Mouse (Mus musculus): Measurements from ENCODE around the gene Cnga3. TPM values are rescaled to one million over a fixed set of nuclear protein-coding genes. Genes with fewer than 3 reads are reported as not detected.

The Cnga3 gene
- 0.11 TPM in 1 of 2 replicates, not detected in the other for polyA plus RNA-seq (2012; rRNA removed)
- not detected in 2 replicates for polyA plus RNA-seq (2014; fragmentation: Nextera tagmentation; extraction: Ambion mirVana)

DNA sequence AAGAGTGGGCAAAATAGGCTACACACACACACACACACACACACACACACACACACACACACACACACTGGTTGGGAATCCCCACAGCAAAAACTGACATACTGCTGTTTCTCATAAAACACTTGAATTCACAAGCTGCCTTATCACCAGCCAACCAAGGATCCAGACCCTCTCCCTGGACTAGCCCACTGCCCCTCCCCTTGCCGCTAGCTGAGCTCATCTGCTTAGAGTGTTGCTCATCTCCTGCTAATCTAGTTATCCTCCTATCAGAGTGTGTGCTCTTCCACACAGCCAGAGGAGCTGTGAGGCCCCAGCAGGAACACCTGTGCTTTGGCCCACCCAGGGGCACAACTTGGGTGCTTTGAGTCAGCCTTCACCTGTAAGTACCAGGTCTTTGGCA is at the start of gene Cnga3:
Gene Cnga3 (plus strand): TSS at position 291 of the 400 bp plus-strand sequence.
- Histone ChIP-seq H3K27me3 (ENCODE audit: control insufficient read depth, insufficient read depth, low read length) (no peaks in the 10 kb centered on the region), H3K36me3 (ENCODE audit: control insufficient read depth, insufficient read depth, low read length) (no peaks in the 10 kb centered on the region), H3K4me3 (replicated peaks; ENCODE audit: low read length) (no peak within 1 kb of the TSS), H3K27ac (replicated peaks; ENCODE audit: low read depth, low read length) (no peak within 1 kb of the TSS), H3K4me2 (replicated peaks; ENCODE audit: low read depth, low read length, severe bottlenecking) (no peak within 1 kb of the TSS), H3K9ac (ENCODE audit: low read depth, low read length, severe bottlenecking) (no peak within 1 kb of the TSS), H3K9me3 (ENCODE audit: control insufficient read depth, low read length) (no peaks in the 10 kb centered on the region), H3K4me1 (ENCODE audit: control insufficient read depth, insufficient read depth, low read length) (no peaks in the 10 kb centered on the region)
- no peak for DNase-seq (ENCODE audit: low spot score)
- TF ChIP-seq POLR2A (IDR thresholded peaks at IDR 0.05; ENCODE audit: borderline replicate concordance, extremely low read depth, insufficient read depth, insufficient read length) = no peak
- 67% methylated on average over 1 of the region's 1 CpGs for WGBS
- no peak for ATAC-seq (ENCODE audit: low FRiP score, low read depth)

DNA sequence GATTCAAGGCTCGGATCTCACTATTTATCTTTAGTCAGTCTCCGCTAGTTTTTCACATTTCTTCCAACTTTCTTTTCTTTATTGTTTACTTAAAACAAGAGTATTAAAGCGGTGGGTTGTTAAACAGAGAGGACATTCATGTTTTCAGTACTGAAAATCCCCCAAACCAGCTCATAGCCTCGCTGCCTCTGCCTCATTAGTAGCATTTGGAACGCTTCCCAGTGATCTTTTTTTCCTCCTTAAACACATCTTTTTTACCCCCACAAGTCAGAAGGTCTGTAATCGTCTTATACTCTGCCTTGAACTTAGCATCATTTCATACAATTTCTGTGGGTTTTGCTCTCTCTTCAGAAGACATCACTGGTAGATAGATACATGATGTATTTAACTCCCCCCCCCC is 48.2 kb upstream of the Cnga3 start:
- no peak overlapping the region for H3K27ac ChIP-seq (replicated peaks; ENCODE audit: low read depth, low read length)
- H3K36me3 ChIP-seq (ENCODE audit: control insufficient read depth, insufficient read depth, low read length) = no peaks in the 10 kb centered on the region
- no peak overlapping the region for H3K9ac ChIP-seq (ENCODE audit: low read depth, low read length, severe bottlenecking)
- H3K27me3 ChIP-seq (ENCODE audit: control insufficient read depth, insufficient read depth, low read length) = no peaks in the 10 kb centered on the region
- H3K9me3 ChIP-seq (ENCODE audit: control insufficient read depth, low read length) = no peaks in the 10 kb centered on the region
- TF ChIP-seq POLR2A (IDR thresholded peaks at IDR 0.05; ENCODE audit: borderline replicate concordance, extremely low read depth, insufficient read depth, insufficient read length) = no peak
- ATAC-seq (ENCODE audit: low FRiP score, low read depth) (no peak), DNase-seq (ENCODE audit: low spot score) (peak; percentile 39)
- H3K4me2 ChIP-seq (replicated peaks; ENCODE audit: low read depth, low read length, severe bottlenecking) = no peak overlapping the region
- H3K4me3 ChIP-seq (replicated peaks; ENCODE audit: low read length) = no peak overlapping the region
- 44% methylated on average over 6 of the region's 6 CpGs for WGBS
- no peaks in the 10 kb centered on the region for H3K4me1 ChIP-seq (ENCODE audit: control insufficient read depth, insufficient read depth, low read length)

- Histone ChIP-seq H3K27me3 (ENCODE audit: control insufficient read depth, insufficient read depth, low read length) (no peaks in the 10 kb centered on the region), H3K9me3 (ENCODE audit: control insufficient read depth, low read length) (no peaks in the 10 kb centered on the region), H3K9ac (ENCODE audit: low read depth, low read length, severe bottlenecking) (no peak overlapping the region), H3K4me1 (ENCODE audit: control insufficient read depth, insufficient read depth, low read length) (no peaks in the 10 kb centered on the region), H3K27ac (replicated peaks; ENCODE audit: low read depth, low read length) (no peak overlapping the region), H3K4me2 (replicated peaks; ENCODE audit: low read depth, low read length, severe bottlenecking) (no peak overlapping the region), H3K36me3 (ENCODE audit: control insufficient read depth, insufficient read depth, low read length) (no peaks in the 10 kb centered on the region), H3K4me3 (replicated peaks; ENCODE audit: low read length) (no peak overlapping the region)
- DNase-seq (ENCODE audit: low spot score) (peak; percentile 47), ATAC-seq (ENCODE audit: low FRiP score, low read depth) (peak; percentile 62; the same call in 1 of the 2 replicates)
- WGBS = 77% methylated on average over 7 of the region's 7 CpGs
- no peak for TF ChIP-seq POLR2A (IDR thresholded peaks at IDR 0.05; ENCODE audit: borderline replicate concordance, extremely low read depth, insufficient read depth, insufficient read length)
Observed at GRCm38 (mm10) chr1:37167918-37168317, 46.3 kb upstream of the Cnga3 start.

DNA sequence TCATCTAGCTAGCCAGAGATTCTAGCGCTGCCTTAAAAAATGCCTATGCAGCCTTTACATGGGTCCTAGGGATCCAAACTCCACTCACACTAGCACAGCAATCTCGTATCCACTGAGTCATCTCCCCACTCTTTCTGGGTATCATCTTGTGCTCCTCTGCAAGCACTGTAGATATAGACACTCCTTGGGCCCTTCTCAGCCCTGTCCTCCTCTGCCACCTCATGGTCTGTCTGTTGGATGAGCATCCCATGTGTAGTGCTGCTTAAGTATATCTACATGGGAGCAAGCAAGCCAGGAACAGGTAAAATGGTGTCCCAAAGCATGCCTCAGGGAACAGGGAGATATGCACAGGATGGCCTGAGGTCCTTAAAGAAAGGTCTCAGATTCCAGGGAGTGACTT is 36.4 kb upstream of the Cnga3 start:
- H3K9me3 ChIP-seq (ENCODE audit: control insufficient read depth, low read length) = no peaks in the 10 kb centered on the region
- no peaks in the 10 kb centered on the region for H3K27me3 ChIP-seq (ENCODE audit: control insufficient read depth, insufficient read depth, low read length)
- TF ChIP-seq POLR2A (IDR thresholded peaks at IDR 0.05; ENCODE audit: borderline replicate concordance, extremely low read depth, insufficient read depth, insufficient read length) = no peak
- H3K9ac ChIP-seq (ENCODE audit: low read depth, low read length, severe bottlenecking) = no peak overlapping the region
- no peak overlapping the region for H3K27ac ChIP-seq (replicated peaks; ENCODE audit: low read depth, low read length)
- WGBS = 90% methylated on average over 2 of the region's 2 CpGs
- no peak for ATAC-seq (ENCODE audit: low FRiP score, low read depth)
- DNase-seq (ENCODE audit: low spot score) = no peak
- no peak overlapping the region for H3K4me2 ChIP-seq (replicated peaks; ENCODE audit: low read depth, low read length, severe bottlenecking)
- H3K4me1 ChIP-seq (ENCODE audit: control insufficient read depth, insufficient read depth, low read length) = no peaks in the 10 kb centered on the region
- H3K4me3 ChIP-seq (replicated peaks; ENCODE audit: low read length) = no peak overlapping the region
- H3K36me3 ChIP-seq (ENCODE audit: control insufficient read depth, insufficient read depth, low read length) = no peaks in the 10 kb centered on the region

GRCm38 (mm10) chr1:37179852-37180251 is 34.4 kb upstream of the Cnga3 start:
- ATAC-seq (ENCODE audit: low FRiP score, low read depth) = no peak
- H3K9ac ChIP-seq (ENCODE audit: low read depth, low read length, severe bottlenecking) = no peak overlapping the region

DNA sequence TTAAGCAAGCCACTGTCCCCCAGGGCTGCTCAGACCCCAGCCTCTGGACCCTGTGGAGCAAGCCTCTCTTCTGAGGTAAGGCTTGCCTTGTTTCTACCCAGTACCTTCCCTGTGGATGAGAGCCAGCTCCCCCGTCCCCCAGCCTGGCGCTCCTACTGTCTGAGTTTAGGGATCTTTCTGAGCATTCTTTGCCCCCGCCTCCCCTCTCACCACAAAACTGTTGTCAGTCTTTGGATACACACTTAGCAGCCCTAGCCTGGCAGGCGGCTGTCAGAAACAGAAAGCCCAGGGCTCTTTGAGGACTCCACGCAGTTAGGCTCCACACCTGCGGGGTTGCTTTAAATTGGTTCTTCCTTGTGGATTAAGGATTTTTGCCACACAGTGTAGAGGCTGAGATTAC is 27.2 kb upstream of the Cnga3 start:
- TF ChIP-seq POLR2A (IDR thresholded peaks at IDR 0.05; ENCODE audit: borderline replicate concordance, extremely low read depth, insufficient read depth, insufficient read length) = no peak
- H3K27ac ChIP-seq (replicated peaks; ENCODE audit: low read depth, low read length) = no peak overlapping the region
- H3K9me3 ChIP-seq (ENCODE audit: control insufficient read depth, low read length) = no peaks in the 10 kb centered on the region
- H3K27me3 ChIP-seq (ENCODE audit: control insufficient read depth, insufficient read depth, low read length) = no peaks in the 10 kb centered on the region
- H3K9ac ChIP-seq (ENCODE audit: low read depth, low read length, severe bottlenecking) = no peak overlapping the region
- no peaks in the 10 kb centered on the region for H3K36me3 ChIP-seq (ENCODE audit: control insufficient read depth, insufficient read depth, low read length)
- H3K4me1 ChIP-seq (ENCODE audit: control insufficient read depth, insufficient read depth, low read length) = peaks cover 9% of the 10 kb centered on the region; the same call in 1 of the 2 replicates
- 62% methylated on average over 6 of the region's 6 CpGs for WGBS
- no peak overlapping the region for H3K4me2 ChIP-seq (replicated peaks; ENCODE audit: low read depth, low read length, severe bottlenecking)
- no peak for DNase-seq (ENCODE audit: low spot score)
- no peak overlapping the region for H3K4me3 ChIP-seq (replicated peaks; ENCODE audit: low read length)
- no peak for ATAC-seq (ENCODE audit: low FRiP score, low read depth)

More at GRCm38 (mm10) chr1:37179852-37180251, 34.4 kb upstream of the Cnga3 start:
- no peak overlapping the region for H3K27ac ChIP-seq (replicated peaks; ENCODE audit: low read depth, low read length)
- no peaks in the 10 kb centered on the region for H3K4me1 ChIP-seq (ENCODE audit: control insufficient read depth, insufficient read depth, low read length)
- DNase-seq (ENCODE audit: low spot score) = no peak
- WGBS = 64% methylated on average over 5 of the region's 5 CpGs
- no peak overlapping the region for H3K4me2 ChIP-seq (replicated peaks; ENCODE audit: low read depth, low read length, severe bottlenecking)
- TF ChIP-seq POLR2A (IDR thresholded peaks at IDR 0.05; ENCODE audit: borderline replicate concordance, extremely low read depth, insufficient read depth, insufficient read length) = no peak
- H3K36me3 ChIP-seq (ENCODE audit: control insufficient read depth, insufficient read depth, low read length) = no peaks in the 10 kb centered on the region
- no peak overlapping the region for H3K4me3 ChIP-seq (replicated peaks; ENCODE audit: low read length)
- no peaks in the 10 kb centered on the region for H3K27me3 ChIP-seq (ENCODE audit: control insufficient read depth, insufficient read depth, low read length)
- no peaks in the 10 kb centered on the region for H3K9me3 ChIP-seq (ENCODE audit: control insufficient read depth, low read length)

Measured in limb, embryonic 14.5 days (tissue).